Mouse (Mus musculus) cortical plate, adult 2 months (tissue): ENCODE results near the gene Cep95.

Experiments
- CTCF ChIP-seq: fragments of 200-500 bp; IDR thresholded peaks from 2 replicates; pipeline ENCODE4 v1.5.1; 2011; ENCODE audit warnings: mild to moderate bottlenecking, control low read depth, low read length; ENCODE audit not compliant: insufficient read depth; ENCODE audit errors: extremely low read depth
- POLR2A ChIP-seq: fragments of 200-500 bp; IDR thresholded peaks from 2 replicates; pipeline ENCODE4 v1.6.1; 2011; ENCODE audit warnings: mild to moderate bottlenecking, low read length, control low read depth; ENCODE audit not compliant: insufficient read depth; ENCODE audit errors: extremely low read depth

DNA sequence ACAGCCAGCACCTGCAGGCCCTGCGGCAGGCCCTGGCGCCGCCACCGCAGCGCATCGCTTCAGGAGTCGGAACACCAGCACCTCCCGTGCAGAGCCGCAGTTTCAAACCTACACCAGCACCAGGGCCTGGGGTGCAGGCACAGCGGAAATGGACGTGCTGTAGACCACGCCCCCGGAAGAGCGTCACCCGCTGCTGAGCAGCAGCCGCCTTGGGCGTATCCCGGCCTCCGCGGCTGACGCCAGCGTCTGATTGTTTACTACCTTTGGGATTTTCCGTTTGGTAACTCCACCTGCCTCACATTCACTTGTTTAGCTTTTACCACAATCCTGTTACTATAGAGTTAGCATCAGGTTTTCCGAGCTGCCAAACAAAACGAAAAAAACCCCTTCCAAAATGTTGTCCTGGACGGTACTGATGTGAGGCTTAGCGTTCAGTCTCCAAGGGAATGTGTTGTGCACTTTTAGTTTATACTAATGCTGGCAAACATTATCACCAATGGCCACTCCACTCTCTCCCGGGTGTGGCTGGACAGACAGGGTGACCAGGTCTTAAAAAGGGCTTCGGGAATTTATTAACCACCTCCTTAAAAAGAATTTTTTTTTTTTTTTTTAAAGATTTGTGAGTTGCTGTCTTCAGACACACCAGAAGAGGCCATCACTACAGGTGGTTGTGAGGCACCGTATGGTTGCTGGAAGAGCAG is 9.5 kb upstream of the Cep95 start, which contains the start of gene Polg2:
- TF ChIP-seq CTCF = no peak
- TF ChIP-seq POLR2A = peak; percentile 93
